Mouse (Mus musculus): ENCODE data around the gene Tbcd. TPM values are rescaled to one million over a fixed set of nuclear protein-coding genes. Genes with fewer than 3 reads are reported as not detected.
A peak's percentile ranks its signal among the peaks of the same experiment; 100 is the strongest.

Tbcd gene
- polyA plus RNA-seq, 1 experiment, result 90.0 TPM

DNA sequence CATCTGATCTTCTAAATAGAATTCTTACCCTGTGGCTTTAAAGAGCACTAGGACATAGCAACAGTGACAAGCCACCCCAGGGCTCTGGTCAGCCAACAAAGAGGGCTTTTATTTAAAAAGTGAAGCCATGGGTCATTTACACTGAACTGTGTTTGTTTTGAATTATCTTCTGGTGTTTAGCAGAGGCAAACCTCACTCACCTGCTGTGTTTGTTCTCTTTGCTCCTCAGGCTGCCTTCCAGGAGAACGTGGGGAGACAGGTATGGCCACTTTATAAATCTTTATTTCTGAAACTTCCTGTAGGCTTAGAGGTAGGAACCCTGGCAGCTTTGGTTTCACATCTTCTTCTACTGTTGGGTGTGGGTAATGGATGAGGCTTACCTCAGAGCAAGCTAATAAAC lies 105.0 kb downstream of the Tbcd start:
- DNase-seq, result no peak
- H3K4me1 ChIP-seq (replicated peaks; ENCODE audit: control insufficient read depth, insufficient read depth, low read length), result peaks cover 34% of the 10 kb centered on the region
- H3K36me3 ChIP-seq (ENCODE audit: control insufficient read depth, insufficient read depth, low read length), result no peaks in the 10 kb centered on the region
- TF ChIP-seq POLR2A (IDR thresholded peaks at IDR 0.05; ENCODE audit: control insufficient read depth, extremely low read depth, insufficient read depth, low read length, poor library complexity), result no peak
- no peak for TF ChIP-seq CTCF (IDR thresholded peaks at IDR 0.05; ENCODE audit: borderline replicate concordance, control insufficient read depth, extremely low read depth, insufficient read depth, low read length, poor library complexity)
- WGBS, result 83% methylated on average over 1 of the region's 1 CpGs
- H3K27ac ChIP-seq (ENCODE audit: control insufficient read depth, insufficient read depth, low read length), result no peak overlapping the region
- H3K27me3 ChIP-seq (ENCODE audit: control insufficient read depth, insufficient read depth, low read length), result no peaks in the 10 kb centered on the region
- no peak overlapping the region for H3K4me3 ChIP-seq (ENCODE audit: control insufficient read depth, insufficient read depth, low read length)

DNA sequence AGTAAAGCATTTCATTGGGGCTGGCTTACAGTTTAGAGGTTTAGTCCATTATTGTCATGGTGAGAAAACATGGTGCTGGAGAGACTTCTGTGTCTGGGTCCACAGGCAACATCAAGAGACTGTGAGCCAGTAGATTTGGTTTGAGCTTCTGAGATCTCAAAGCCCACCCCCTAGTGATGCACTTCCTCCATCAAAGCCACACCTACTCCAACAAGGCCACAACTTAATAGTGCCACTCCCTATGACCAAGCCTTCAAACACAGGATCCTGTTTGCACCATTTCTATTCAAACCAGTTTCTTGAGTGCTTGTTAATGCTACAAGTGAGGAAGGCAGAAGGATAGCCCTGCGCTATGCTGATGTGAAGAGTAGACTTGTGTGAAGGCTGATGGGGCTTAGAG lies 106.2 kb downstream of the Tbcd start:
- H3K27me3 ChIP-seq (ENCODE audit: control insufficient read depth, insufficient read depth, low read length), result no peaks in the 10 kb centered on the region
- H3K4me3 ChIP-seq (ENCODE audit: control insufficient read depth, insufficient read depth, low read length), result no peak overlapping the region
- DNase-seq, result no peak
- peaks cover 26% of the 10 kb centered on the region for H3K4me1 ChIP-seq (replicated peaks; ENCODE audit: control insufficient read depth, insufficient read depth, low read length)
- no peak for TF ChIP-seq CTCF (IDR thresholded peaks at IDR 0.05; ENCODE audit: borderline replicate concordance, control insufficient read depth, extremely low read depth, insufficient read depth, low read length, poor library complexity)
- TF ChIP-seq POLR2A (IDR thresholded peaks at IDR 0.05; ENCODE audit: control insufficient read depth, extremely low read depth, insufficient read depth, low read length, poor library complexity), result no peak
- no peaks in the 10 kb centered on the region for H3K36me3 ChIP-seq (ENCODE audit: control insufficient read depth, insufficient read depth, low read length)
- 100% methylated on average over 1 of the region's 1 CpGs for WGBS
- no peak overlapping the region for H3K27ac ChIP-seq (ENCODE audit: control insufficient read depth, insufficient read depth, low read length)

DNA sequence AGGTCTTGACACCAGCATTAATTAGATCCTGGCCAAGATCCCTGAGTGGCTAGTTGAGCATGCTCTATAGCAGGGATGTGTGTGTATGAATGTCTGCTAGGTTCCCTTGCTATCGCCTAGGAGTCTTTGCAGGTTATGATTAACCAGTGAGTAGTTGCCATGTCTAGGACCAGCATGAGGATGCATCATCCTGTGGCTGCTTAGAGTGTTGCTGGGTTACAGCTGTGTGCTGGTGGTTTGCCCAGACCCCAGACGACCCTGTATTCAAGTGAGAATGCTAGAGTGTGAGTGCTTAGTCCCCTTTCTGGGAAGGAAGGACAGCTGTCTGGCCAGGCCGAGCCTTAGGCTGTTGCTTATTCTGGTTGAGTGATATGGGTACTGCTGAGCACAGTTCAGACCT lies 106.8 kb downstream of the Tbcd start:
- Histone ChIP-seq H3K36me3 (ENCODE audit: control insufficient read depth, insufficient read depth, low read length) (no peaks in the 10 kb centered on the region), H3K27ac (ENCODE audit: control insufficient read depth, insufficient read depth, low read length) (peak overlapping the region; percentile 92), H3K4me3 (ENCODE audit: control insufficient read depth, insufficient read depth, low read length) (no peak overlapping the region), H3K27me3 (ENCODE audit: control insufficient read depth, insufficient read depth, low read length) (no peaks in the 10 kb centered on the region), H3K4me1 (replicated peaks; ENCODE audit: control insufficient read depth, insufficient read depth, low read length) (peaks cover 26% of the 10 kb centered on the region)
- no peak for DNase-seq
- WGBS, result 58% methylated on average over 3 of the region's 3 CpGs
- TF ChIP-seq CTCF (IDR thresholded peaks at IDR 0.05; ENCODE audit: borderline replicate concordance, control insufficient read depth, extremely low read depth, insufficient read depth, low read length, poor library complexity) (no peak), POLR2A (IDR thresholded peaks at IDR 0.05; ENCODE audit: control insufficient read depth, extremely low read depth, insufficient read depth, low read length, poor library complexity) (no peak)

DNA sequence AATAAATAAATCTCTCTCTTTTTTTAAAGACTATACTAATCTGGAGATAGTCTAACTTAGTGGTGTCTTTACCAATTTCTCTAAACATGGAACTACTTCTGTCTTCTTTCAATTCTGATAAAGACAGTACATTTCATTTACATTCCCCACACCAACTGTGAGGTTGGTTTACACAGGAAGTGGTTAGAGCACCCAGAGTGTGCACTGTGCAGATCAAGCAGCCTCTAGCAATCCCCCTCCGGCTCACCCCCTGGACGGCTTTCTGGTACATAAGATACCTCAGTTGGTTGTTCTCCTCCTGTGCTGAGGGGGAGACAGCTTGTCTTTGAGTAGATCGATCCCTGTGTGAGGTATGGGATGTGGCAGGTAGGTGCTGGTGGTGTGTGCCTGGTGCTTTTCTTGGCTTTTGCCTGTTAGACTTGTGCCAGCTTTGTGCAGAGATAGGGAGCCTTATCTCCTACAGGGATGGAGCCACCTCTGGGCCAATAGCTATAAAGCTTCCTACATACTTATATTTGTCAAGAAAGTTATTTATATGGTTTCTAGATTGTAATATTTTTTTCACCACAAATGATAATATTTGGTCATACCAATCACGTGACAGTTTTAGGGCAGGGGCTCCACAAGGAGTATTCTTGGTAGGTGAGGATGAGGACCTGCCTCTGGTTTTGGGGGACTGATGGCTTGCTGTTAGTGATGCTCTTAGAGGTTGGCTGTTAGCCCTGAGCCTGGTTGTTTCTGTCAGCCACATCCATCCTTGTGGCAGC lies 108.0 kb downstream of the Tbcd start:
- DNase-seq, result peak; percentile 78
- Histone ChIP-seq H3K36me3 (ENCODE audit: control insufficient read depth, insufficient read depth, low read length) (no peaks in the 10 kb centered on the region; the same call in 1 of the 2 replicates), H3K27me3 (ENCODE audit: control insufficient read depth, insufficient read depth, low read length) (no peaks in the 10 kb centered on the region), H3K4me3 (ENCODE audit: control insufficient read depth, insufficient read depth, low read length) (peak overlapping the region; percentile 10; the same call in 1 of the 2 replicates), H3K27ac (ENCODE audit: control insufficient read depth, insufficient read depth, low read length) (peak overlapping the region; percentile 88), H3K4me1 (replicated peaks; ENCODE audit: control insufficient read depth, insufficient read depth, low read length) (peaks cover 26% of the 10 kb centered on the region)
- TF ChIP-seq CTCF (IDR thresholded peaks at IDR 0.05; ENCODE audit: borderline replicate concordance, control insufficient read depth, extremely low read depth, insufficient read depth, low read length, poor library complexity), result no peak
- no peak for TF ChIP-seq POLR2A (IDR thresholded peaks at IDR 0.05; ENCODE audit: control insufficient read depth, extremely low read depth, insufficient read depth, low read length, poor library complexity)
- WGBS, result 4% methylated on average over 4 of the region's 4 CpGs

DNA sequence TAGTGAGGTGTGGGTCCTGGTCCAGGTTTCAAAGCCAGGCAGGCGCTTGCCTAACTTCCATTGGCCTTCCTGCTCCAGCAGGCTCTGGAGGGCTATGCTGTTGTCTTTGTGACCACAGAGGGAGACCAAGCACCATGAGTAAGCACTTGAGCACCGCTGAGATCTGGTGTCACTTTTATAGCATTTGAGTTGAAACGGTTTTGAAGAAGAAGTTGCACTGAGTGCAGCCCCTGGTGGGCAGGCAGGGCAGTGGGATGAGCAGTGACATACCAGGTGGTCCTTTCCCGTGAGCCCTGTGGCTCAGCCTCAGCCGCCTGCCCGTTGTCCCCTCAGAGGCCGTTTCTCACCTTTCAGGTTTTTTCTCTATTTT lies 108.5 kb downstream of the Tbcd start:
- Histone ChIP-seq H3K4me1 (replicated peaks; ENCODE audit: control insufficient read depth, insufficient read depth, low read length) (peaks cover 26% of the 10 kb centered on the region), H3K36me3 (ENCODE audit: control insufficient read depth, insufficient read depth, low read length) (no peaks in the 10 kb centered on the region; the same call in 1 of the 2 replicates), H3K27me3 (ENCODE audit: control insufficient read depth, insufficient read depth, low read length) (no peaks in the 10 kb centered on the region), H3K27ac (ENCODE audit: control insufficient read depth, insufficient read depth, low read length) (peak overlapping the region; percentile 88), H3K4me3 (ENCODE audit: control insufficient read depth, insufficient read depth, low read length) (no peak overlapping the region)
- peak; percentile 68 for DNase-seq
- TF ChIP-seq POLR2A (IDR thresholded peaks at IDR 0.05; ENCODE audit: control insufficient read depth, extremely low read depth, insufficient read depth, low read length, poor library complexity), result no peak
- TF ChIP-seq CTCF (IDR thresholded peaks at IDR 0.05; ENCODE audit: borderline replicate concordance, control insufficient read depth, extremely low read depth, insufficient read depth, low read length, poor library complexity), result peak; percentile 78; the same call in 1 of the 2 replicates
- WGBS, result 6% methylated on average over 7 of the region's 7 CpGs

DNA sequence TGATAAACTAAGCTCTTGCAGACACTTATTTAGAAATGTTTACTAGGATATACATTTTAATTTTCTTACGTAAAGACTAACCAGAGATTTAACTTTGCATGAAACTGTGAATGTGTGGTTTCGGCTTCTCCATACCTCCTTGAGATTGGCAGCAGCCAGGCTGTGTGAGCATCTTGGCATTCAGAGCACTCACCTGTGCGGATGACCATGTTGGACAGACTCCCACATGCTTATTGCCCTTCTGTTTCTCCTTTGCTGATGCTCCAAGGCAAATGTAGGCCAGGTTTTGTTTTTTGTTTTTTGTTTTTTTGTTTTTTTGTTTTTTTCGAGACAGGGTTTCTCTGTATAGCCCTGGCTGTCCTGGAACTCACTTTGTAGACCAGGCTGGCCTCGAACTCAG lies 111.6 kb downstream of the Tbcd start:
- H3K27ac ChIP-seq (ENCODE audit: control insufficient read depth, insufficient read depth, low read length), result no peak overlapping the region
- WGBS, result 97% methylated on average over 5 of the region's 5 CpGs
- H3K4me1 ChIP-seq (replicated peaks; ENCODE audit: control insufficient read depth, insufficient read depth, low read length), result peaks cover 21% of the 10 kb centered on the region
- TF ChIP-seq CTCF (IDR thresholded peaks at IDR 0.05; ENCODE audit: borderline replicate concordance, control insufficient read depth, extremely low read depth, insufficient read depth, low read length, poor library complexity), result no peak
- TF ChIP-seq POLR2A (IDR thresholded peaks at IDR 0.05; ENCODE audit: control insufficient read depth, extremely low read depth, insufficient read depth, low read length, poor library complexity), result no peak
- no peak for DNase-seq
- H3K27me3 ChIP-seq (ENCODE audit: control insufficient read depth, insufficient read depth, low read length), result no peaks in the 10 kb centered on the region
- no peaks in the 10 kb centered on the region; the same call in 1 of the 2 replicates for H3K36me3 ChIP-seq (ENCODE audit: control insufficient read depth, insufficient read depth, low read length)
- H3K4me3 ChIP-seq (ENCODE audit: control insufficient read depth, insufficient read depth, low read length), result no peak overlapping the region

All from thymus, adult 2 months (tissue).